Mouse (Mus musculus) layer of hippocampus, postnatal 14 days (tissue): ENCODE results near the gene Ino80d. TPM values are rescaled to one million over a fixed set of nuclear protein-coding genes. Genes with fewer than 3 reads are reported as not detected.
"Not testable (repeated sequence)": the region's sequence is repeated elsewhere in the genome, so short reads cannot be mapped to it uniquely, and the experiment has no call there.

Source experiments
- DNase-seq, 2 experiments: peaks; one replicate each; pipeline ENCODE4 v3.0.0; 2021 to 2022; ENCODE audit warnings: low spot score in 2 of 2, mixed read lengths in 1 of 2
- long read RNA-seq, 2 experiments: library from polyadenylated mRNA; stranded (forward); transcript quantifications; one replicate each; pipeline ENCODE4 v2.0.0; 2021
- total RNA-seq, 2 experiments: library from RNA; stranded (reverse); gene quantifications; 2 replicates each; pipeline ENCODE4 v1.2.3; 2021

The Ino80d gene
- 10 to 100 TPM; 27.2 to 28.9 TPM for total RNA-seq
- long read RNA-seq, experiment 1, partial matches to known transcripts, result 0 of 25 reads
- long read RNA-seq, experiment 1, other reads (novel, unspliced or antisense), result 25 of 25 reads
- long read RNA-seq, experiment 2, partial matches to known transcripts, result 0 of 22 reads
- long read RNA-seq, experiment 2, other reads (novel, unspliced or antisense), result 22 of 22 reads

GRCm38 (mm10) chr1:63114136-63114781 is at the start of gene Ino80d:
Gene Ino80d, minus strand, starts transcription at chr1:63114667.
- DNase-seq, result peak; percentile 81 to 84

- no peak for DNase-seq
Measured at GRCm38 (mm10) chr1:63140231-63140630, 25.8 kb upstream of the Ino80d start.

DNA sequence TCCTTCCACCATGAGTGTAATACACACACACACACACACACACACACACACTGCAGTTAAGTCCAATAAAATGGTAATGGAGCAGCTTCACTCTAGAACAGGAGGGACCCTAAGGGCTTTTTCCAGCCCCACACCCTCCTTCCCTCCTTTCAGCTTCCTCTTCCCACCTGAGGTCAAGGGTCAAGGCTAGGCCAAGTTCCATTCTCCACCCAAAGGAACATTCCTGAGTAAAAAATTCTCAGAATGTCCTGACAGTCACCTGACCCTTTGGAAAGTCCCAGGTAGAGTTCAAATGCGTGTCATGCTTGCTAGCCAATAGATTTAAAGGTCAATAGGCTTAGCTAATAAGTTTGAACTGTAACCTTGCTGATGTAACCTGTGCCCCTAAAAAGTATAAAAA is 24.1 kb upstream of the Ino80d start:
- not testable (repeated sequence) for DNase-seq

DNA sequence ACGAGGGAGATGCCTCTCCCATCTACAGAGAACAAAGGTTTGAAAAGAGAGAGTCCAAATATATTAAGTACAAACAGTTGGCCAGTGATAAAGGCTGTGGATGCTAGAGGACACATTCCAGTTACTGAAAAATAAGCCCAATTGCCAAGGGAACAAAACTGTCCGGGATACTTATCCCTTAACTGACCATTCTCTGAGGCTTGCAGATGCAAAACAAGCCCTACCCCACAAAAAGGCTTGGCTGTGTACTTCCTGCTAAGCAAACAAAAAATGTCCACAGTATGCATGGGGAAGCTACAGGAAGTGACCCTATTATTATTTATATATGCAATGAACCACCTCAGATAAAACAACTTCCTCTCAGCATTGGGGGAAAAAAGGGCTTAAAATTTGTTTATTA is 23.5 kb upstream of the Ino80d start:
- no peak for DNase-seq

DNA sequence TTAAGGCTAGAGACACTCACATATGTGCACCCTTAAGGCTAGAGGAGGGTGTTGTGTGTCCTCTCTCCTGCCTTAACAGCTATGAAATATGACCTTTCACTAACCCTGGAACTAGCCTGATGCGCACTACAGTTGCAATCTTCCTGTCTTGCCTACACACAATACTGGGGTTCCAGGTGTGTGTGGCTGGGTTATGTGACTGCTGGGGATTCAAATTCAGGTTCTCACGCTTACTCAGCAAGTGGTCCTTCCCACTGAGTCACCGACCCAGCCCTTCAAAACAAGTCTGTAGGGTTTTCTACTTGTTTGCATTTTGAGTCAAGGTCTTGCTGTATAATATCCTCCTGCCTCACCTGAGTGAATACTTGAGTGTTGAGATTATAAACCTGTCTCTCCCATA is 20.1 kb upstream of the Ino80d start:
- DNase-seq, result no peak

DNA sequence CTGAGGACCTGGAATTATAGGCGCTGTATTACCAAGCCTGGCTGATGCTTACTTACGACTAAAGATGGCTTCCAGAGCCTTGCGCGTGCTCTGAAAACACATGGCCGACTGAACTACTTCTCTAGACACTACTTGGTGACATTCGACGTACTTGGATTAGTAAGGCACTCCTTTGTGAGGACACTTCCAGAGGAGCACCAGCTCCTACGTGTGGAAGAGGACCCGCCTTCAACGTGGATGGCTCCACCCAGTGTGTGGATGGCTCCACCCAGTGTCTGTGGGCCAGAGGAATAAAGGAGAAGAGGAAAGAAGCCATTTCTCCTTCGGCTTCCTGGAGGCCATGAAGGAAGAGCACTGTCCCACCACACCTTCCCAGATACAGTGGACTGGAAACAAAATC is 17.3 kb upstream of the Ino80d start:
- DNase-seq, result no peak

- DNase-seq, result no peak
Measured at GRCm38 (mm10) chr1:63130883-63131282, 16.4 kb upstream of the Ino80d start.

- DNase-seq, result no peak
Measured at GRCm38 (mm10) chr1:63129857-63130690, 15.6 kb upstream of the Ino80d start.

DNA sequence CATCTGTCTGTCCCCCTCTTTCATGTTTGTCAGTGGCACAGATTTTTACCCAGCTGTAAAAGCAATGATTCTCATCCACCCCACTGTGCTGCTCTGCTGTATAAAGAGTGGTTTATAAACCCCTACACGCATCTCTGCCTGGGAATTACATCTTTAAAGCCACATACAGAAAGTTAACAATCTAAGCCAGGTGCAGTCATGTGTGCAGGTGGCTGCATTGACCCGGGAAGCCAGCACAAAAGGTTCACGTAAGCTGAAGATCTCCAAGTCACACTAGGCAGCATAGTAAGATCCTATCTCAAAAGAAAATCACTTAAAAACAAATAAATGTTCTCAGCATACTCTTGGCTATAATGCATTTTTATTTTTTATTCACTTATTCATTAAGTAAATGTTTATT is 14.8 kb upstream of the Ino80d start:
- DNase-seq, result no peak

DNA sequence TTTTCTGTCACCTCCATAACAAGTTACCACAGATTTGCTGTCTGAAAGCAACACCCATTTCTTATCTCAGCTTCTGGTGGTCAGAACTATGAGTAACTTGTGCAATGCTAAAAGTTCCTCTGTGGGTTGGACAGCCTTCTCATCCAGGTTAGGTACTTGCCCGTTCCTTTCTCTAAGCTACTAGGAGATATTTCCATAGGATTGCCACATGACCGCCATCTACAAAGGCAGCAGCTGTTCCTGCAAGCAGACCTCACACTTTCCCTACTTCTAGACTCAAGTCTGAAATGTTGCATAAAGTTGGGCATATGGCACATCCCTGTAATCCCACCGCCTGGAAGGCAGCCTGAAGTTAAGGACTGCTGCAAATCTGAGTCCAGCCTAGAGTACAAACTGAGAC is 11.7 kb upstream of the Ino80d start:
- no peak for DNase-seq

DNA sequence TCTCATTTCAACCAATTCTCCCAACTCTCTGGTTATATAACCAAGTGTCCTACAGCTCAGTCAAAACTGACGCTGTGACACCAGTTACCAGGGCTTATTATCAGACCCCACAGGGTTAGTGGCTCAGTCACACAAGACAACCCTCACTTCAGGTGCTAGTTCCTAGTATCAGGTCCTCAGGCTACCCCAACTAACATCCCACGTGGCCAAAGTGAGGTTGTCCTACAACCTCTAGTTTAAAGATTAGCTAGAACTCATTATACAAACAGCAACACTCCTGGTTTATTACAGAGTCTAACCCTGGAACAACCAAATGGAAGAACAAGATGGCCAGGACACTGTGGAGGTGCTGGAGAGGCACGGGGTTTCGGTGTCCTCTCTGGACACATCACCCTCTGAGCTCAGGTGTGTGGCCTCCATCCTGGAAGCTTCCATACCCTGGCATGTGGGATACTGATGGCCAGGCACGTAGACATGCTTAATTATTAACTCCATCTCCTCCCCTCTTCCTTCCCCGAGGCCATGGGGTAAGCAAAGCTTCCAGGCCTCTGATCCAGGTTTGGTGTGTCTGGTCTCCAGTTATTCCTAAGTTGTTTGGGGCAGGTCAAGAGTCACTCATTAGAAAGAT is 9.5 kb upstream of the Ino80d start:
- DNase-seq, result no peak

GRCm38 (mm10) chr1:63122005-63122404 is 7.5 kb upstream of the Ino80d start:
- DNase-seq, result no peak

GRCm38 (mm10) chr1:63120382-63120781 is 5.9 kb upstream of the Ino80d start:
- no peak for DNase-seq

- no peak for DNase-seq
Measured at GRCm38 (mm10) chr1:63119675-63120074, 5.2 kb upstream of the Ino80d start.

DNA sequence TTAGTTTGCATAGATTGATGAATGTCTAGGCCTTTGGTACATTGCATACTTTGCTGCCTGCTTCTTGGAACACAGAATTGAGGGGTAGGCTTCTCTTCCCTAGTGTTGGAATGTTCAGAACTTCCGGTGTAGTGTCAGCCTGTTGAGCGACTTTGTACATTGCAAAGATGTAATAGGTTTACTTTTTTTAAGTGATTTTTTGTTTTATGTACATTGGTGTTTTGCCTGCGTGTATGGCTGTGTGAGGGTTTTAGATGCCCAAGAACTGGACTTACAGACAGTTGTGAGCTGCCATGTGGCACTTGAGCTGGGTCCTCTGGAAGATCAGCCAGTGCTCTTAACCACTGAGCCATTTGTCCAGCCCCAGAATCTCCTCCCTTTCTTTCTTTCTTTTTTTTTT is 1.1 kb upstream of the Ino80d start:
- no peak for DNase-seq

- no peak for DNase-seq
Measured at GRCm38 (mm10) chr1:63115096-63115495, 629 bp upstream of the Ino80d start.

DNA sequence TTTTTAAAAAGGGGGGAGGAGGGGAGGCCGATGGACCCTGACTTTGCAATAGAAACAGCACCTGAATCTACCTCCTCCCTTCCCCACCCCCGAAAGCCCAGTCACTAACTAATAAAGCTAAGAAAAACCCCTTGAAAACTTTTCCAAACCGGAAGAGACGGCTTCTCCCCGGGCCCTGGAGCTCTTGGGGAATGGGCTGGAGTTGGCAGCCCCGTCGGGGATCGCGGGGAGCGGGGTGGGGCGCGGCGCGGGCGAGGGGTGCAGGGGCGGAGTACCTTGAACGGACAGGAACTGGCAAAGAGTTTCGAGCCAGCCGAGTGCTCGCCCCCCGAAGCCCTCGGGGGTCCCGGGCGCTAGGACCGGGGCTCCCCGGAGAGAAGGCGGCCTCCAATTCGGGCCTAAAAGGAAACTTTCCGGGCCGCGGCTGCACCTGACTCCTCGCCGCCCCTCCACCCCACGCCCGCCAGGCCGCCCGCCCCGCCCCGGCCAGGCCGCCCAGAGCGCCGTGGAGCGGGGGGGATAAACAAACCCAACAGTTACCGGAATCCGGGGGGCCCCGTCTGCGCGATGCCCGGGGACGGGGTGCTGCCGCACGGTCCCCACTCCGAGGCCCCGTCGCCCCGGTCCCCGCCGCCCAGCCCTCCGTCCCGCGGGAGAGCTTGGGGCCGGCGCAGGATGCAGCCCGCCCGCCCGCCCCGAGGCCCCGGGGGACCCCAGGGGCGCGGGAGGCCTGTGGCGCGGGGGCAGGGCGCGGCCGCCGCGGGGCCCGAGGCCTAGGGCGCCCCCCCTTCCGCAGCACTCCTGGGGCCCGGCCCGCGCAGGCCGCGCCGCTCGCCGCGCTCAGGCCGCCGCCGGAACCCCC is 962 bp downstream of the Ino80d start:
- peak; percentile 23 to 56 for DNase-seq

- peak in 1 of 2 experiments; percentile 31 for DNase-seq
Measured at GRCm38 (mm10) chr1:63112865-63113261, 1.6 kb downstream of the Ino80d start.

- no peak for DNase-seq
Measured at GRCm38 (mm10) chr1:63112151-63112864, 2.2 kb downstream of the Ino80d start.
